Mouse (Mus musculus): ENCODE measurements at regions not wholly inside any gene's neighbourhood (a gene's known extent, or its start where the extent isn't known, plus 50 kb on each side); places are given as distances from the start of the nearest gene placed in this dataset.

DNA sequence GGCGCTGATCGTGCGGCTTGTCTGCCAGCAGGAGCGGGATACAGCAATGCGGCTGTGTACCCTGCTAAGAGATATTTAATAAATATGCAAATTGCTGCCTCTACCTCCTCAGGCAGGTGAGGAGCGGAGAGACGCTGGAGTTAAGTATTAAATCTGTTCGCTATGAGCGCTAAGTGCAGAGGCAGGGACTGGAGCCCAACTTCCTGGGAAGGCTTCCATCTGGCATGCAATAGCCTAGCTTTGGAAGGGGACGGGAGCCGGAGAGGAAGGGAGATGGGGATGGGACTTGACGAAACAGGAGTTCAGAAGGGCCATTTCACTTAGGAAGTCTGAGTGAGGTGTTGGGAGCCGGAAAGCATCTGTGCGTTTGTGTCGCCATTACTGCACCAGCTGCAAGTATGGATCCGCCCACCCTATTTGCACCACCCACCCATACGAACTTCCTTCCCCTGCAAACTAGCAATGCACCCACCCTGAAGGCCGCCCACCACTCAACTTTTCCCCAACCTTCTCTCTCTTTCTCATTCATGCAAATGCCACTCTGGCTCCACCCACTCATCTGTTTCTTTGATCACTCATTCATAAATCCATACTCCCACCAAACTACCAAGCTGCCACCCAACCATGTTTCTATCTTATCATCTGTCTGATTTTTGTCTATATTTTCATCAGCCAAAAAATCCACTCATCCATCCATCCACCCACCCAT lies 51.5 kb upstream of the Igsf21 start:
- no peak for TF ChIP-seq ZC3H11A (IDR thresholded peaks at IDR 0.05; ENCODE audit: borderline replicate concordance, low read depth, low read length)
- TF ChIP-seq CHD2 (IDR thresholded peaks at IDR 0.05; ENCODE audit: low read depth, low read length): no peak

Measured in ES-E14 (cell line).